Mouse (Mus musculus) spleen, adult 12 weeks (tissue): Measurements from ENCODE around the gene Rplp2.

ENCODE experiments used
- DNase-seq: peaks from one replicate; pipeline ENCODE4 v3.0.0; 2022; ENCODE audit warnings: low spot score

Rplp2 gene

GRCm38 (mm10) chr7:141482531-141483024, 35.4 kb downstream of the Rplp2 start:
- DNase-seq = no peak

GRCm38 (mm10) chr7:141483114-141483653, 36.0 kb downstream of the Rplp2 start:
- DNase-seq = no peak

- no peak for DNase-seq
Measured at GRCm38 (mm10) chr7:141484186-141485120, 37.3 kb downstream of the Rplp2 start.

DNA sequence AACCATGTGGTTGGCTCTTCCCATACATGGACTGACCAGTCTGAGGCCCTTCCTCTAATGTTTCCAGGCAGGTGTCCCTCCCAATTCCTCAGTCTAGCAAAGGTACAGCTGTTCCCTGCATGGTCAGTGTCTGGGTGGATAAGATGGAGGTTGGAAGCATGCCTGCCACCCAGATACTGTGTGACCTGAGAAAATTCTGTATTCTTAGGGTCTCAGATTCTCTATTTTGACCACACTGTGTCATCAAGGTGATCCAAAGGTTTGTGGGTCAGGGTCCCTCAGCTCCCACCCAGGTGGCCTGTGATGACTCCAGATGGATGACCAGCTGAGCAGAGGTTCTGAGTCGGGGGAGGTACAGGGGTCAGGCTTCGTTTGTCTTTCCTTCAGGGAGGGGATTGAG, 38.0 kb downstream of the Rplp2 start:
- DNase-seq = no peak

- DNase-seq = no peak
Measured at GRCm38 (mm10) chr7:141485606-141486005, 38.4 kb downstream of the Rplp2 start.

DNA sequence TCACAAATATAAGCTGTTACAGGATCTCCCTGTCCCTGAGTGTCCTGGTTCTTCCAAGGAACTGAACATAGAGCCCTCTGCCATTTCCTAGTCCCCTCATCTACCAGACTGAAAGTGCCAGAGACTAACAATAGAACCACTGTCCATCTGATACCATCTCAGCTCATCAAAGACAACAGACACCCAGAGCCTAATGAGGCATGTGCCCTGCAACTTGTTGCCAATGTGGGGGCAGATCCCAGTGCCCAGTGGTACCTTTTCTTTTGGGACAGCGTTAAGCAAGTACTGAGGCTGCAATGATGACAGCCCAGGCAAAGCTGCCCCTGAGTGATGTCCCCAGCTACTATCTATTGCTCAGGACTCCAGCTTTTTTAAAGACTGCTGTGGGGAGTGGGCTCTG, 39.1 kb downstream of the Rplp2 start:
- no peak for DNase-seq

- DNase-seq = no peak
Measured at GRCm38 (mm10) chr7:141487141-141487540, 40.0 kb downstream of the Rplp2 start.

DNA sequence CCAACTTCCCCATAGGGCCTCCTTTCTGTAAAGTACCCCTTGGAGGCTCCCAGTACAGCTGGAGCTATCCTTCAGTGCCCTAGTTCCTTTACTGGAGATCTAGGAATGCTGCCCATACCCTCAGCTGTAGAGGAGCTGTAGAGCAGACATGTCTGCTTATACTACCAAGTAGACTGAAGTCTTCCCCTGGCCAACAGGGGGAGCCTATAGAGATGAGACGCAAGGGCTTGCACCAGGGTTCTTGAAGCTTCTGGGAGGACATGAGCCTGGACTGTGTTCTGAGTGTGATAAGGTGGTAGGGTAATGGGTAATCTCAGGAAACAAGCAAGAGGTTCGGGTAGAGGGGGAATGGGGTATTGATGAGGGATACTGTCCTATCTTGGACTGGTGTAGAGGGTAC, 44.0 kb downstream of the Rplp2 start:
- no peak for DNase-seq

GRCm38 (mm10) chr7:141492738-141493137, 45.6 kb downstream of the Rplp2 start:
- DNase-seq = no peak

DNA sequence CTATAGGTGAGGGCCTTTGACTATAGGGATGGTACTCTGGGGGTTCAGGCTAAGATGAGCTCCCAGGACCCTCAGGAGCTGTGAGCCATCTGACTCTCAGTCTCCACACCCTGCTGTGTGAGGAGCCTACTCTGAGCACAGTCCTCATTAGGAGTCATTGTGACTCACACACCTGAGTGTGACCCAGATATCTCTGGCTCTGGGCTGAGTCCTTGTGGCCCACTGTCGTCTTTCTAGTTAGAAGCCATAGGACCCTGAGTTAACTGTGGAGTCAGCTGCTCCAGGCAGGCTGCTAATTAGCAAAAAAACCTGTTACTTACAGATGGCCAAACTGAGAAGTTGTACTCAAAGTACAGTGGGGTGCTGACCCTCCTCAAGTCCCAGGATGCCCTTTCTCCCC, 46.6 kb downstream of the Rplp2 start:
- no peak for DNase-seq

- no peak for DNase-seq
Measured at GRCm38 (mm10) chr7:141495379-141495778, 48.2 kb downstream of the Rplp2 start.

DNA sequence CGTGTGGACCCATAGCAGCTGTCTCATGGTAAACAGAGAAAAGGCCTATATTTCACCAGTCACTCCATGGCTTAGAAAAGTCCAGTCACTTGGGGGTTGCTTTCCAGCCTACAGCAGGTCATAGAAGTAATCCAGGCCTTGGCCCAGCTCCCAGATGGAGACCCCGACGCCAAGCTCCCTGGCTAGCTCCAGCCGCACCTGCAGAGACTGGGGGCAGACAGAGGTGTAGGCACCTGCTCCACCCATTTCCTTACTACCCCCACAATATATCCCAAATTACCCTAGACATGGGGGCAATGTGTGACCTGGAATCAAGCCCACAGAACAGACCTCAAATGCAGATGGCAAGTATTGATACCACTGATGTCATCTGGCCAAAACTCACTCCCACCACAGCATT, 48.8 kb downstream of the Rplp2 start:
- DNase-seq = no peak

DNA sequence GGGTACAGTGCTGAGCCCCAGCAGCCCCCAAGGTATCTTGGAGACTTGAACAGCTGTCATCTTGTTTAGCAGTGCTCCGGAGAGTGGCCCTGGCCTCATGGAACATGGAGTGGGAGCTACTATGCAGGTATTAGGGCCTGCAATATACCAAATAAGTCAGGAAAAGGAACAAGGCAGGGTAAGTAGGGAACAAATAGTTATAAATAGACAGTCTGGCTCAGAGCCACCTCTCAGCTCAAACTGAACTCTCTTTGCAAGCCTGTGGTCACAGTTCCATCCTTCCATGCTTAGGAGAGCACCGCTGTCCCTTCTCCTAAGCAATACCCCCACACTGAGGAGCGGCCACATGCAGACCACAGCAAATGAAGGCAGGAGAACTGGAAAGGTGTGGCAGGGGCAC, 50.4 kb downstream of the Rplp2 start:
- no peak for DNase-seq
